Mouse (Mus musculus): ENCODE data around the gene Armcx3. TPM values are rescaled to one million over a fixed set of nuclear protein-coding genes. Genes with fewer than 3 reads are reported as not detected.
"Not testable (repeated sequence)": the region's sequence is repeated elsewhere in the genome, so short reads cannot be mapped to it uniquely, and the experiment has no call there.

Gene Armcx3
- polyA plus RNA-seq, 1 experiment from 2014 or later, result 48.8 TPM

GRCm38 (mm10) chrX:134752584-134752983 is 3.8 kb upstream of the Armcx3 start:
- WGBS, result 16% methylated on average over 4 of the region's 4 CpGs
- Histone ChIP-seq H3K4me3 (no peak overlapping the region), H3K36me3 (replicated peaks) (no peaks in the 10 kb centered on the region), H3K4me1 (peaks cover 23% of the 10 kb centered on the region), H3K9me3 (no peaks in the 10 kb centered on the region), H3K27me3 (ENCODE audit: poor library complexity, severe bottlenecking) (peaks cover 87% of the 10 kb centered on the region), H3K27ac (no peak overlapping the region)
- no peak for DNase-seq (ENCODE audit: extremely low spot score, low spot score)

- Histone ChIP-seq H3K4me3 (peak overlapping the region; percentile 65), H3K9me3 (no peaks in the 10 kb centered on the region), H3K27ac (peak overlapping the region; percentile 87), H3K36me3 (replicated peaks) (no peaks in the 10 kb centered on the region), H3K27me3 (ENCODE audit: poor library complexity, severe bottlenecking) (peaks cover 69% of the 10 kb centered on the region), H3K4me1 (peaks cover 14% of the 10 kb centered on the region)
- 23% methylated on average over 13 of the region's 13 CpGs for WGBS
- no peak for DNase-seq (ENCODE audit: extremely low spot score, low spot score)
These were observed 1.0 kb downstream of the Armcx3 start for GRCm38 (mm10) chrX:134757293-134757995.

GRCm38 (mm10) chrX:134763428-134764198 is 7.2 kb downstream of the Armcx3 start:
- 51% methylated on average over 3 of the region's 4 CpGs for WGBS
- H3K9me3 ChIP-seq; H3K36me3 ChIP-seq (replicated peaks); H3K4me3 ChIP-seq; H3K27ac ChIP-seq; DNase-seq (ENCODE audit: extremely low spot score, low spot score): not testable (repeated sequence)
- peaks cover 45% of the 10 kb centered on the region for H3K27me3 ChIP-seq (ENCODE audit: poor library complexity, severe bottlenecking)
- peaks cover 11% of the 10 kb centered on the region for H3K4me1 ChIP-seq

GRCm38 (mm10) chrX:134787728-134788127 is 31.3 kb downstream of the Armcx3 start:
- 78% methylated on average over 4 of the region's 4 CpGs for WGBS
- Histone ChIP-seq H3K36me3 (replicated peaks) (no peaks in the 10 kb centered on the region), H3K9me3 (no peaks in the 10 kb centered on the region), H3K4me1 (no peaks in the 10 kb centered on the region), H3K27me3 (ENCODE audit: poor library complexity, severe bottlenecking) (peaks cover 60% of the 10 kb centered on the region), H3K27ac (no peak overlapping the region), H3K4me3 (no peak overlapping the region)
- DNase-seq (ENCODE audit: extremely low spot score, low spot score), result no peak

GRCm38 (mm10) chrX:134807833-134808754 is 51.7 kb downstream of the Armcx3 start:
- peaks cover 22% of the 10 kb centered on the region for H3K36me3 ChIP-seq (replicated peaks)
- H3K4me3 ChIP-seq, result peak overlapping the region; percentile 70
- peak overlapping the region; percentile 86 for H3K27ac ChIP-seq
- peaks cover 9% of the 10 kb centered on the region for H3K4me1 ChIP-seq
- DNase-seq (ENCODE audit: extremely low spot score, low spot score), result peak; percentile 30
- peaks cover 88% of the 10 kb centered on the region for H3K27me3 ChIP-seq (ENCODE audit: poor library complexity, severe bottlenecking)
- no peaks in the 10 kb centered on the region for H3K9me3 ChIP-seq
- 21% methylated on average over 28 of the region's 28 CpGs for WGBS

GRCm38 (mm10) chrX:134808755-134809224 is 52.4 kb downstream of the Armcx3 start, which contains the start of gene Armcx2:
TSS of gene Armcx2 (minus strand) at chrX:134809221.
- peak within 1 kb of the TSS; percentile 86 for H3K27ac ChIP-seq
- H3K27me3 ChIP-seq (ENCODE audit: poor library complexity, severe bottlenecking), result peaks cover 86% of the 10 kb centered on the region
- H3K4me1 ChIP-seq, result peaks cover 9% of the 10 kb centered on the region
- peak within 1 kb of the TSS; percentile 70 for H3K4me3 ChIP-seq
- H3K9me3 ChIP-seq, result no peaks in the 10 kb centered on the region
- DNase-seq (ENCODE audit: extremely low spot score, low spot score), result peak; percentile 63
- peaks cover 22% of the 10 kb centered on the region for H3K36me3 ChIP-seq (replicated peaks)
- WGBS, result 19% methylated on average over 16 of the region's 16 CpGs

Small RNA genes within 50 kb of the gene (microRNA-seq; reads per million reads assigned to microRNA genes)
- 0.90 reads per million for gene Mir7093

Other genes with a start within 250 kb of the Armcx3 start
- gene Timm8a1, start 214.7 kb upstream of the Armcx3 start, polyA plus RNA-seq (2016; fragmentation: Nextera tagmentation; extraction: Ambion mirVana), result 114 and 116 TPM in 2 replicates
- 0.81 and 1.2 TPM in 2 replicates for gene Btk, start 173.0 kb upstream of the Armcx3 start, polyA plus RNA-seq (2016; fragmentation: Nextera tagmentation; extraction: Ambion mirVana)
- gene Rpl36a, start 170.9 kb upstream of the Armcx3 start, polyA plus RNA-seq (2016; fragmentation: Nextera tagmentation; extraction: Ambion mirVana), result 338 and 356 TPM in 2 replicates
- 7.9 and 11.1 TPM in 2 replicates for gene Gla, start 155.5 kb upstream of the Armcx3 start, polyA plus RNA-seq (2016; fragmentation: Nextera tagmentation; extraction: Ambion mirVana)
- gene Hnrnph2, start 155.4 kb upstream of the Armcx3 start, polyA plus RNA-seq (2016; fragmentation: Nextera tagmentation; extraction: Ambion mirVana), result 232 and 239 TPM in 2 replicates
- gene Armcx4, start 70.1 kb upstream of the Armcx3 start, polyA plus RNA-seq (2016; fragmentation: Nextera tagmentation; extraction: Ambion mirVana), result 7.7 and 7.9 TPM in 2 replicates
- gene Armcx1, start 38.6 kb upstream of the Armcx3 start, polyA plus RNA-seq (2016; fragmentation: Nextera tagmentation; extraction: Ambion mirVana), result 42.6 and 42.7 TPM in 2 replicates
- gene Armcx6, start 5.2 kb upstream of the Armcx3 start, polyA plus RNA-seq (2016; fragmentation: Nextera tagmentation; extraction: Ambion mirVana), result 14.6 and 15.3 TPM in 2 replicates
- 76.1 and 78.0 TPM in 2 replicates for gene Armcx2, start 52.6 kb downstream of the Armcx3 start, polyA plus RNA-seq (2016; fragmentation: Nextera tagmentation; extraction: Ambion mirVana)
- 0.23 and 0.48 TPM in 2 replicates for gene Nxf2, start 208.2 kb downstream of the Armcx3 start, polyA plus RNA-seq (2016; fragmentation: Nextera tagmentation; extraction: Ambion mirVana)

Data from forebrain, embryonic 10.5 days (tissue).